Mouse (Mus musculus): Measurements from ENCODE around the gene Yap1. TPM values are rescaled to one million over a fixed set of nuclear protein-coding genes. Genes with fewer than 3 reads are reported as not detected.

The Yap1 gene
- 44.1 and 68.6 TPM in 2 replicates for polyA plus RNA-seq (2012; rRNA removed)

GRCm38 (mm10) chr9:8004370-8004991, at the start of gene Yap1:
Gene Yap1, minus strand, starts transcription at chr9:8004596.

GRCm38 (mm10) chr9:8042338-8043043, 38.1 kb upstream of the Yap1 start, which contains the start of gene Cfap300:
Gene Cfap300, minus strand, starts transcription at chr9:8042823.

Other genes with a start within 250 kb of the Yap1 start
- 38.3 and 68.0 TPM in 2 replicates for gene Tmem123, start 240.6 kb downstream of the Yap1 start, polyA plus RNA-seq (2012; rRNA removed)
- 35.7 and 40.1 TPM in 2 replicates for gene Birc2, start 167.5 kb downstream of the Yap1 start, polyA plus RNA-seq (2012; rRNA removed)
- 5.5 and 6.6 TPM in 2 replicates for gene Birc3, start 131.4 kb downstream of the Yap1 start, polyA plus RNA-seq (2012; rRNA removed)
- gene Cfap300, start 38.2 kb upstream of the Yap1 start, polyA plus RNA-seq (2012; rRNA removed), result 6.4 and 11.6 TPM in 2 replicates
- 11.0 and 14.6 TPM in 2 replicates for gene Cep126, start 129.7 kb upstream of the Yap1 start, polyA plus RNA-seq (2012; rRNA removed)